Mouse (Mus musculus): ENCODE measurements around the gene Gtpbp2. TPM values are rescaled to one million over a fixed set of nuclear protein-coding genes. Genes with fewer than 3 reads are reported as not detected.

The Gtpbp2 gene
- polyA plus RNA-seq, 1 experiment from 2014 or later, result 37.9 TPM

DNA sequence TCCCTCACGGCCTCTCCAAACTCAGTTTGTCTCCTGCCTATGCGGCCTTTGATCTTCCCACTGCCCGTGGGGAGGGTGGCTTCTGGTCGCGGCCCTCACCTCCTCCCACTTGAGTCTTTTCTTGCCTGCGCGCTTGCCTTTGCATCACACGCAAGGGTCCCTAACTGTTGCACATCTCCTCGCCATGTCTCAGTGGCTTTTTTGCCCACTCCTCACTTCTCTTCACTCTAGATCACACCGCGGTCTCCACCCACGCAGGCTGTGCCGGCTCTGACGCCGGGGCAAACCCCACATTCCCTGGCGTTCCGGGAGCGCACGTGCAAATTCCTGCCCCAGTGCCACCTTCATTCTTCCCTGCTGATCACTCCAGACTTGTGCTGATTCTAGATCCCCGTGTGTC is 42.2 kb downstream of the Gtpbp2 start:
- peak overlapping the region; percentile 78 for H3K4me2 ChIP-seq
- H3K4me3 ChIP-seq (ENCODE audit: low read depth, low read length), result peak overlapping the region; percentile 97
- H3K27me3 ChIP-seq (ENCODE audit: insufficient read depth, low read length), result no peaks in the 10 kb centered on the region
- H3K36me3 ChIP-seq (ENCODE audit: insufficient read depth), result peaks cover 47% of the 10 kb centered on the region
- no peak for TF ChIP-seq CTCF (IDR thresholded peaks at IDR 0.05; ENCODE audit: low read depth)
- H3K4me1 ChIP-seq (ENCODE audit: insufficient read depth), result peaks cover 5% of the 10 kb centered on the region; the same call in 1 of the 2 replicates
- H3K9me3 ChIP-seq (ENCODE audit: low read depth, low read length), result no peaks in the 10 kb centered on the region
- H3K9ac ChIP-seq, result peak overlapping the region; percentile 85
- DNase-seq (peak; percentile 46), ATAC-seq (ENCODE audit: insufficient read depth) (no peak)
- peak overlapping the region; percentile 90 for H3K27ac ChIP-seq (ENCODE audit: low read depth)
- WGBS, result under 1% methylated on average over 20 of the region's 20 CpGs

DNA sequence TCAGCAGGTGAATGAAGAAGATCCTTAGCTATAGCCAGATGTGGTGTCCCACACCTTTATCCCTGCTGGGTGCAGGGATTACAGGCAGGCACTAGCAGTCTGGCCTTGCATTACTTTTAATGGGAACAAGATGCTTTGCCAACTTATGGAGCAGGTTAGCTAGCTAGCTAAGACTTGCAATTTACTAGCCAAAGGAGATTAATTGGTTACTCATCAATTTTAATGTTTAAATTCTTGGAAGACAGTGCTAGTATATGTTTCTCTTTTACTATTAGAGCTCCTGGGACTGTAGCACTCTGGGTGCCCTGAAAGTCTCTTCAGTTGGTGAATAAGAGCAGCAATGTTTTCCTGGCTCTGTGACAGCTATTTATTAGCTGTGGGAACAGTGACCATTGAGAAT is 45.8 kb downstream of the Gtpbp2 start:
- no peak overlapping the region for H3K4me2 ChIP-seq
- H3K27ac ChIP-seq (ENCODE audit: low read depth), result no peak overlapping the region
- no peak for DNase-seq
- no peaks in the 10 kb centered on the region for H3K9me3 ChIP-seq (ENCODE audit: low read depth, low read length)
- no peak for TF ChIP-seq CTCF (IDR thresholded peaks at IDR 0.05; ENCODE audit: low read depth)
- no peak for ATAC-seq (ENCODE audit: insufficient read depth)
- H3K36me3 ChIP-seq (ENCODE audit: insufficient read depth), result peaks cover 67% of the 10 kb centered on the region
- no peak overlapping the region for H3K4me3 ChIP-seq (ENCODE audit: low read depth, low read length)
- no peaks in the 10 kb centered on the region for H3K27me3 ChIP-seq (ENCODE audit: insufficient read depth, low read length)
- no peak overlapping the region for H3K9ac ChIP-seq
- H3K4me1 ChIP-seq (ENCODE audit: insufficient read depth), result peaks cover 2% of the 10 kb centered on the region; the same call in 1 of the 2 replicates

DNA sequence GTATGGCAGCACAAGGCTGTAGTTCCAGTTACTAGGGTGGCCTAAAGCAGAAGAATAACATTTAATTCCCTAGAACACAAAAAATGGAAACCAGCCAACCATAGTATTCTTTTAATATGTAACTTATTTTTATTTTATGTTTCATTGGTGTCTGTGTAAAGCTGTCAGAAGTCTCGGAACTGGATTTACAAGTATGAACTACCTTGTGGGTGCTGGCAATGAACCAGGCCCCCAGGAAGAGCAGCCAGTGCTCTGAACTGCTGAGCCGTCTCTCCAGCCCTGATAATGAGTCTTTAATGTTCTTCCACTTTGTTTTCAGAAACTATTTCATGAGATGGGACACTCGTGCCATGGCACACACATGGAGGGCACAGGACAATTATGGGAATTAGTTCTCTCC is 49.7 kb downstream of the Gtpbp2 start:
- Histone ChIP-seq H3K9ac (no peak overlapping the region), H3K4me2 (no peak overlapping the region), H3K4me3 (ENCODE audit: low read depth, low read length) (no peak overlapping the region), H3K9me3 (ENCODE audit: low read depth, low read length) (no peaks in the 10 kb centered on the region), H3K27ac (ENCODE audit: low read depth) (no peak overlapping the region), H3K4me1 (ENCODE audit: insufficient read depth) (no peaks in the 10 kb centered on the region), H3K36me3 (ENCODE audit: insufficient read depth) (peaks cover 95% of the 10 kb centered on the region), H3K27me3 (ENCODE audit: insufficient read depth, low read length) (no peaks in the 10 kb centered on the region)
- TF ChIP-seq CTCF (IDR thresholded peaks at IDR 0.05; ENCODE audit: low read depth), result no peak
- 86% methylated on average over 3 of the region's 3 CpGs for WGBS
- ATAC-seq (ENCODE audit: insufficient read depth) (no peak), DNase-seq (no peak)

Other genes starting within 250 kb of the Gtpbp2 start
- 6.6 and 7.7 TPM in 2 replicates for gene Vegfa, start 128.7 kb upstream of the Gtpbp2 start, polyA plus RNA-seq (2014; fragmentation: Nextera tagmentation; extraction: Ambion mirVana)
- 147 and 149 TPM in 2 replicates for gene Mrps18a, start 50.0 kb upstream of the Gtpbp2 start, polyA plus RNA-seq (2014; fragmentation: Nextera tagmentation; extraction: Ambion mirVana)
- gene Rsph9, start 16.8 kb upstream of the Gtpbp2 start, polyA plus RNA-seq (2014; fragmentation: Nextera tagmentation; extraction: Ambion mirVana), result 10.4 and 10.9 TPM in 2 replicates
- gene Mad2l1bp, start 7.5 kb upstream of the Gtpbp2 start, polyA plus RNA-seq (2014; fragmentation: Nextera tagmentation; extraction: Ambion mirVana), result 41.3 and 46.5 TPM in 2 replicates
- 19.6 and 20.5 TPM in 2 replicates for gene Polh, start 41.6 kb downstream of the Gtpbp2 start, polyA plus RNA-seq (2014; fragmentation: Nextera tagmentation; extraction: Ambion mirVana)
- 52.5 and 57.0 TPM in 2 replicates for gene Xpo5, start 41.8 kb downstream of the Gtpbp2 start, polyA plus RNA-seq (2014; fragmentation: Nextera tagmentation; extraction: Ambion mirVana)
- gene Polr1c, start 87.0 kb downstream of the Gtpbp2 start, polyA plus RNA-seq (2014; fragmentation: Nextera tagmentation; extraction: Ambion mirVana), result 92.0 and 96.0 TPM in 2 replicates
- gene Yipf3, start 87.0 kb downstream of the Gtpbp2 start, polyA plus RNA-seq (2014; fragmentation: Nextera tagmentation; extraction: Ambion mirVana), result 91.2 and 102 TPM in 2 replicates
- 0.54 and 0.76 TPM in 2 replicates for gene Lrrc73, start 92.5 kb downstream of the Gtpbp2 start, polyA plus RNA-seq (2014; fragmentation: Nextera tagmentation; extraction: Ambion mirVana)
- 39.1 and 43.2 TPM in 2 replicates for gene Tjap1, start 122.0 kb downstream of the Gtpbp2 start, polyA plus RNA-seq (2014; fragmentation: Nextera tagmentation; extraction: Ambion mirVana)
- gene Dlk2, start 136.4 kb downstream of the Gtpbp2 start, polyA plus RNA-seq (2014; fragmentation: Nextera tagmentation; extraction: Ambion mirVana), result 0.38 and 0.46 TPM in 2 replicates
- 4.7 and 5.5 TPM in 2 replicates for gene Abcc10, start 167.3 kb downstream of the Gtpbp2 start, polyA plus RNA-seq (2014; fragmentation: Nextera tagmentation; extraction: Ambion mirVana)
- 15.2 and 18.3 TPM in 2 replicates for gene Zfp318, start 222.7 kb downstream of the Gtpbp2 start, polyA plus RNA-seq (2014; fragmentation: Nextera tagmentation; extraction: Ambion mirVana)

Measured in lung, embryonic 14.5 days (tissue).